Mouse (Mus musculus): ENCODE results near the gene Fnbp1l. TPM values are rescaled to one million over a fixed set of nuclear protein-coding genes. Genes with fewer than 3 reads are reported as not detected.

Fnbp1l gene
- polyA plus RNA-seq, 2 experiments from 2014 or later = 0.08 TPM; not detected in 1

DNA sequence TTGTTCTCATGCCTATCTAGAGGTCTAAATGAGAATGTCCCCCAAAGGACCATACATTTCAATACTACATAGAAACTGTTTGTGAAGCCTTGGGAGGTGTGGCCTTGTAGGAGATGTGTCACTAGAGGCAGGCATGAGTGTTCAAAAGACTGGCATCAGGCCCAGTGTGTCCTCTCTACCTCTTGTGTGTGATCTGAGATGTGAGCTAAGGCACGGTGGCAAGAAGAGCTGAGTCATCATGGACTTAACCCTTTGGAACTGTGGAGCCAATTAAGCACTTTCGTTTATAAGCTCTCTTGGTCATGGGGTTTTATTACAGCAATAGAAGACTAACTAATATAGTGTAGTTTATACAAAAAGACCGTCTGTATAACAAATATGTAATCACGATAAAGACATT lies 16.3 kb downstream of the Fnbp1l start:
- no peak for ATAC-seq

DNA sequence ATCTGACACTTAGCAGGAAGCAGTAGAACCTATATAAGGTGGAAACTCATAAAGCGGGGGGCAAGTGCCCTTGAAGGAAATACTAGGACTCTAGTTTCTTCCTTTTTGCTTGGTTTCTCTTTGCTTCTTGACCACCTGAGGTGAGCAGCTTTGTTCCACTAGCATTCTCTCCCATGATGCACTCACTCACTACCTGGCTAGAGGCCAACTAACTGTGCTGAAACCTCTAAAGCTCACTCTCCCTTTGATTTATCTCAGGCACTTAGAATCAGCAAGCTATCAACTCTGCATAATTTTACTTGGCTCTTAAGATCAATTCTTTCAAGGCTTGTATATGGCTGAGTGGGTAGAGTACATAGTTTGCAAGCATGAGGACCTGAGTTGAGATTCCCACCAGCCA lies 17.1 kb downstream of the Fnbp1l start:
- no peak for ATAC-seq

DNA sequence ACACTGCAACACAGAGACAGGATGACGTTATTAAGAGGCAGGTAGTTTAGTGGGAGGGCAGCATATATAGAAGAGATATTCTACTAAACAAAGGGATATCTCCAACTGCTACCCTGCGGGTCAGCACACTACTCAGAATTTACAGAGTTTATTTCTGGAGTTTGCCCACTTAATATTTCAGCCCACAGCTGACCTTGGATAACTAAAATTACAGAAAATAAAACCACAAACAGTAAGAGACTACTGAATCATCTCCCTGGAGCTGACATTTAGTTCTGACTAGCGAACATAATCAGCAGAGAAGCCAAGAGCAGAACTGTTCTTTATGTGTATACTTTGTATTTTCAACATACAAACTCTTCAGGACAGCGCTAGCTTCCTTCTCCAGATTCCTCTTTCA lies 20.2 kb downstream of the Fnbp1l start:
- ATAC-seq = no peak

DNA sequence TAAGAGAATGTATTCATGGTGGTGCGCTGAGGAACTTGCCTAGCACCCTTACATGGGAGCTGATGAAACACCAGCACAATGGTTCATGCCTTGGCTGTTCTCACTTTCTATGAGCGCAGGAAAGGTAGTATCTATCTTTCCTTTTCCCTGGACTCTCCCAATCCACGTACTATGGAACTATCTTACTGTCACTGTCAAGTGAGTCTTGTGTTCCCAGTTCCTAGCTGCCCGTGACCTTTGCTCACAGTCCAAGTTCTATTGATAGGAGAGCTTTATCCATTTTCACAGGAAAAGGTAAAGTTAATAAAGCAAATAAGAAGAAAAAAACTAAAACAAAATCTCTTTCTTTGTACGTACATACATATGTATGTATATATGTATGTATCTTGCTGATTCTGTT lies 28.7 kb downstream of the Fnbp1l start:
- ATAC-seq = no peak

DNA sequence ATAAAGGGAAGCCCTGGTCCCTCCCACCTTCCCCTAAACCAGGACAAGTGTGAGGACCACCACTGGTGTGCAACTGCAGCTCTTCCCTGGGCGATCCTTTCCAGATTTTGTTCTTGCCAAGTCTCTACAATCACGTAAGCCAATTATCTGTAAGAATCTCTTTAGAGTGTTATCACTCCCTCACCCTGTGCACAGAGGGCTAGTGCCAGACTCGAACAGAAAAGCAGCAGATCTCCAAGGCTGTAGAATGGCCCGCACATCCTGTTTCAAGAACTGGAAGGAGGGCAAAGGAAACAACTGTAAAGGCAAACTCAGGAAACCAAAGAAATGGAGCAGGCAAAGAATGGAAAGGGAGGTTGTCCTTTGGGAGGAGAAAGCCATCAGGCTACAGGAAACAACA lies 29.2 kb downstream of the Fnbp1l start:
- ATAC-seq = no peak

DNA sequence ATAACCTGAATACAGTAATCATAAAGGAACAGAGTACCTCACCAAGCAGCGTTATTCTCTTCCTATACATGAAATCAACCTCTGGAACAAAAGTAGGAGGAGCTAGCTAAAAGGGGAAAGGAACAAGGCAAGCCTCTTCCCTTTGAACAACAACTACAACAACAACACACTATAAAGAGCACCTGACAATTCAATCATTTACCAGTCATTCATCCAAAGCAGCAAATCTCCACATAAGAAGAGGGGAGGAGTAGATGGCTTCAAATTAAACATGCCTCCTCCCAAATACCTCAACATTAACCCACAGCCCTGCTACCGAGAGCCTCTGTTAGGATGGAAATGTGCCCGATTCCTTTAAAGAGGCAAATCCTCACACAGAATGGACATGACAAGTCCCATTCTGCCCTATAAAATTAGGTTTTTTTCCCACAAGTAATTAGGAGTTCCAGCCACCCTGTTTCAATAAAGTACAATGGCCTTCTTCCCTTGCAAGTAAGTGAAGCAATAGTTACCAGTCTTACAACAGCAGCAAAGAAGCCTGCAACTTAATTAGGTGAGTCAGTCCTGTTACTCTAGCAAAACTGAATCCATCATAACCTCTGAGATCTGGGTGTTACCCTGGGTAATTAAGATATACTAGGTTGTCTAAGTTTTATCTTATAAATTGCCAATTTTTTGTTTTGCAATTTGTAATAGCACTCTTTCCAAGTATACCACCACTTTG lies 32.4 kb downstream of the Fnbp1l start:
- no peak for ATAC-seq

DNA sequence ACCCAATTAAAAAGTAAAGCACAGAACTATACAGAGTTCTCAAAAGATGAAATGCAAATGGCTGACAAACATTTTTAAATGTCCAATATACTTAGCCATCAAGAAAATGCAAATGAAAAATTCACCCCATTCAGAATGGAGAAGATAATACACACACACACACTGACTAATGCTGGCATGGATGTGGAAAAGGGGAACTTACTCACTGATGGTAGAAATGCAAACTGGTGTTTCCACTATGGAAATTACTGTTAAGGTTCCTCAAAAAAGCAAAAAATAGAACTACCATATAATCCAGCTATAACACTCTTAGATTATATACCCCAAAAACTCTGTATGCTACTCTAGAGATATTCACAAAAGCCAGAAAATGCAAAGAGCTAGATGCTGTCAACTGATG lies 42.2 kb downstream of the Fnbp1l start:
- ATAC-seq = no peak

DNA sequence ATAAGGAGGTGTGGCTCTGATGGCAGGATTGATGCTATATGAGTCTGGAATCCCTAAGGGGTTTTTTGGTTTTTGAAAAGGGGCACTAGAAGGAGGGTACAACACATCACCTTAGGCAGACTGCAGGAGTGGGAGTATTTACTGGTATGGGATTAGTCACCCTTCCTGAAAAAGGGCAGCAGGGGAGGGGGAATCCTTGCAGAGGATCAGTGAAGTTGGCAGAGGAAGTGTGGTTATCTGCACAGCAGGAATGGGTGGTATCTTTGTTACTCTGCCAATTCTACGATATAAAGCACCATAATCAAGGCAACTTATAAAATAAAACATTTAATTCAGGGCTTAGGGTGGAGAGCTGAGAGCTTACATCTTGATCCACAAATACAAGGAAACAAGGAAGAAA lies 44.6 kb downstream of the Fnbp1l start:
- no peak for ATAC-seq

DNA sequence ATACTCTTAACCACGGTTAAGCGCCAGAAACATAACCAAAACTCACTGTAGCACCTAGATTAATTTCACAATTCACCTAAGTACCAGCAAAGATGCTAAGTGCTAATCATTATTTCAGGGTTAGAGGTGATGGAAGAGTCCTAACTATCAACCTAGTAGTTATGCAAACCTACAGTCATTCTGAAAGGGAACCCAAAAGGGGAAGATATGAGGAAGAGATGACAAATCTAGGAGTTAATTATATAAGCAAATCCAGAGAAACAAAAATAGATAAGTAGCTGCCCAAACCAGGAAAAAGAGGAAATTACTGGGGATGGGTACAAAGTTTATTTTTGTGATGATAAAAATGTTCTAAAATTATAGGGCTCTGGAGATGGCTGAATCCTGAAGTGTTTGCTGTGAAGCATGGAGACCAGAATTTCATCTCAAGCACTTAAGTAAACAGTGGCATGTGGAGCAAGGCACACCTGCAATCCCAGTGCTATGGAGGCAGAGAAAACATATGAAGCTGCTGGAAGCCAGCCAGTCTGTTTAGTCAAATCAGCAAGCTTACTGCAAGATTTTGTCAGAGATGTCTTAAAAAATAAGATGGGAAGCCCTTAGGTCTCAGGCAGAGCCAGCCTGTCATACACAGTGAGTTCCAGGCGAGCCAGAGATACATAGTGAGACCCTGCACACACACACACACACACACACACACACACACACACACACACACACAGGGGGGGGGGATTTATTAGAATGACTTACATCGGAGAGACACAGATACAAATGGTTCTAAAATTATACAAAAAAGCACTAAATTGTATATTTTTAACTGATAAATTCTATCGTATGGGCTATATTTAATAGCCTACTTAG lies 45.9 kb downstream of the Fnbp1l start:
- no peak for ATAC-seq

DNA sequence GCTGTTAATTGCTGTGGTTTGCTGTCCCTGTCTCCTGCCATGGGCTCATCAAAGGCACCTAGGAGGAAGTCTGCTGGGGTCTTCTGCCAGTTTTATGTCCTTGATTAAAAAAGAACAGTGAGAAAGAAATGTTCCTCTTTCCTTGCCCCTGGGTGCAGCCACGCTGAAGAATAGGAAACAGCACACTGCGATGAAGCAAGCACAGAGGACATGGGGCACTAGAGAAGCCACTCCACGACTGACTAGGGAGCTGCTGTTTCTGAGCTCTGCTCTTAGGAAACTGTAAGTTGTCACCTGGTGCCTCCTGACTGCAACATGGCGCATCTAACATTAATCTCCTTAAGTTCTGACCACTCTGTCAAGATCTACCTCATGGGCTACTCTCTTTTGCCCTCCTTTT lies 53.0 kb downstream of the Fnbp1l start:
- ATAC-seq = no peak

DNA sequence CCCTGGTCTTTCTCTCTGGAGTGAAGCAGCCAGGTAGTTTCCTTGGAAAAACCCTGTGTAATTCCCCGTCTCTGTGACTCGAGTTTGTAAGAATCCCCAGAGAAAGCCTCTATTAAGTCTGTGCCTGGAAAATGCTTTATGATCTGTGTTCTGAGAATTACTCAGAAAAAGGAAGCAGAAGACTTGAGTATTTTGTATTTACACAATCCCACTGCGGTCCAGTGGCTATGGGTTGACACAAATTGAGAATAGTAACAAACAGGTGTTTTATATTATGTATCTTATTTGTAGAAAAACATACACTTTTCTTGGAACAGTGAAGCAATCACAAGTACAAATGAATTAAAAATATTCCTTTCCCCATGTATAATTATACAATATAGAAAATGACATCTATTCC lies 53.4 kb downstream of the Fnbp1l start:
- ATAC-seq = no peak

DNA sequence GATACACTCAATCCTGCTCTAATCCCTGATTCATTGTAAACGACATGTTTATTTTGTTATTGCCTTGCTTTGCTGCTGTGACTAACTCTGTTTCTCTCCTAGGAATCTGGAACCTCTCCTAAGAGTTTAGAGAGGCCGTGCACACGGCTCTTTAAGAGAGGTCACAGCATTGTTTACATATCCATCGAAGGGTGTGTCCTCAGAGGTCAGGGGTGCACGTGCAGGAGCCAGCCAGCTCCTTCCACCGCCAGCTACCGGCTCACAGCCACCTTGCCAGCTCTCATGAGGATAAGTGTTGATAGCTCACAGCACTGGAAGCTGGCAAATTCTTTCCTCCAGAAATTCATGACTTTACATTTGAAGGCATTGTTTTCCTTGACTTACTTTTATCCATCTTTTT lies 54.2 kb downstream of the Fnbp1l start:
- ATAC-seq = no peak

DNA sequence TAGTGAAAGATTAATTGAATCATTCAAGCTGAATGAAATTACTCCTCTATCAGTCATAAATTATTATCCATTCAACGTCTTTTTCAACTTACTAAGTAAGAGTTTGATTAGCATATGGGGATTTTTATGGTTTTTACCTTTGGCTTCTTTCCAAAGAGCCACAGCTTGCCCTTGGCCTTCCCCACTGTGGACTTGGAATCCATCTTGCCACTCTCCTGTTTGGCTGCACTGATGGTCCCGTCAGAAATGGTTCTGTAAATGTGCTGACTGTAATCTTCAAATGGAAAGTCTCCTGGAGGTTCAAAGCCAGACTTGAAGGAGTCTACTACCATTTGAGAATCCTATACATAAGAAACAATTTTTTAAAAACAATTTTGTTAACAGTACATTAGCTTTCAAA lies 61.7 kb downstream of the Fnbp1l start:
- no peak for ATAC-seq

DNA sequence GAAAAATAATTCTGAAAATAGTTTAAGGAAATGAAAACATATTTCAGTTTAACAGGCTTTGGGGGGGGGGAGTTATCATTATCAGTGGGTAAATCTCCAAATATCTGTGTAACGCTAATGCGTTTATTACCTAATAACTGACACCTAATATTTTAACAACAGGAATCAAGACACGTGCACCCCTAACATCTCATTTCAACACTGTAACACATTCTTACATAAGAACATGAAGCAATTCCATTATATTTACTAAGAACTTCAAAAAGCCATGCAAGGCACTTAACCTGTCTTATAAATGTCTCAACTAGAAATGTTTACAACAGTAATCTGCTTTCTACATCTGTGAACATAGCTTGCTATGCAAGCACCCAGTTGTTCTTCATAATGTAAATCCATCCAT lies 68.3 kb downstream of the Fnbp1l start:
- ATAC-seq = no peak

DNA sequence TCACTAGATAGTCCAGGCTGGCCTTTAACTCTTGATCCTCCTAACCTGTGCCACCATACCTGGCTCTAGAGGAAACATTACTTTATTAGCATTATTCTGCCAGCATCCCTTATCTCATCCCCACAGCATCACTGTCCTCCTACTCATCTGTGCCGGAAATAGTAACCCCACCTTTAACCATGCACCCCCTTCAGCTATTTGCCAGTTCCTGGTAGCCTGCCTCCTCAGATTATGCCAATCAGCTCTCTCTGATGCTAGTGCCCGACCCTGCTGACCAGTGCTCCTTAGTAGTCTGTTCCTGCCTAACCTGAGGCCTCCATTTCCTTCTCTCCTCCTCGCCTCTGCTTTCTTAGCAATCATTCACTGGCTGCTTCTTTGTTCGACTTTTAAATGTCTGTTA lies 72.0 kb downstream of the Fnbp1l start:
- no peak for ATAC-seq

DNA sequence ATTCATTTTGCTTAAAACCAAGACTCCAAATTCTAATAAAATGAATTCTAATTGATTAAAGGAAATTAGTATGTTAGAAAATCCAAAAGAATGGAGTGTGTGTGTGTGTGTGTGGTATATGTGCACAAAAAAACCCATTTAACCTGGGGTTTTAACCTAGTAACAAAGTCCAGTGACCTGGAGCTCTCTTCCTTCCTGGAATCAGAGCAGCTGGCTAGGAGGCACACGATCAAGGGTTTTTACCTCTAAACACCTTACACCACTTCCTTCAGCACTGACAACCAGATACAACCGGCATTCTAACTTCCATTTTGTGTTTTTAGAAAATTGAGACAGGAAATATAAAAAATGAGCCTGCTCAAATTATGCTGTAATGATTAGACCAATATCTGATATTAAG lies 74.2 kb downstream of the Fnbp1l start:
- no peak for ATAC-seq

DNA sequence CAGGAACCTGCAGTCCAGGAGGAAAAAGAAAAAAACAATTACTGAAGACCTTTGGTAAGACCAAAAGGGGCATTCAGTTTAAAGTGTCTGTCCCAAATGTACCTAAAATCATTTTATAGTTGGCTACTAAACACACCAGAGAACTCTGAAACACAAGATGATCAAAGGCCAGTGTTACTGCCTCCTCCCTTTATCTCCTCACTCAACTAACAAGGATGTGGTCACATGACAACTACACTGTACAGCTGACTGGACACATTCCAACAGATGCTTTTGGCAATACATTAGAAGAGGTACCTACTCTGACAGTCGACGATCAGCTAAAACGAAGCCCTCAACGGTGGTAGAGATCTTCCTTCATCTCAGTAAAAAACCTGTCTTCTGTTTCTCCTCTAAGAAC lies 78.6 kb downstream of the Fnbp1l start:
- ATAC-seq = no peak

DNA sequence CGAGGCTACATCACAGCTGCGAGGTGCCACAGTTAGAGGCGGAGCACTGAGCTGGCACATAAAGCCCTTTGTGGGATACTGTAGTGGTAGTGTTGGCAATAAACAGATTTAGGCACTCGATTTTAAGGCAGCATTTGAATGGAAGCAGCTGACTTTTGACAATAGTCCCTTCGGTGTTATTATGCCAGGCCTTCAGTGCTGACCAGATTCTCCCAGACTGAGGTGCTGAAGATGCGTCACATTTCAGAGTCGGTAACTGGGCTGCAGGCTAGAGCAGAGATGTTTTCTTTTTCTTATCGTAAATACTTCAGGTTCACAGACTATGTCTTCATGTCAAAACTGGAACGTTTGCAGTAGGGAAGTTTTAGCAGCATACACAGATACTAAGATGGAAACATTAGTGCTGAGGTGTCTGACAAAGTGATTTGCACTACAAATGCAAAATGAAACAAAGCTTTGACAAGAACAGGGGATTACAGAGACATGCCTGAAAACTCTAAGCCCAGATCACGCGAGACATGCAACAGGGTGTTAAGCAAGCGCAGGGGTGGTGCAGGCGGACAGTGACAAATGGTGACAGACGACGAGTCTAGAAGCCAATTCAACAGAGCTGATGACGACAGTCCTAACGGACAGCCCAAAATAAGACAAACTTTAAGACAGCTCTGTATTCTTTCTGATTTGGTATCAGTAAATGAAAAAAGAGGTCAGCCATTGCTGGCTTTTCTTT lies 79.4 kb downstream of the Fnbp1l start:
- no peak for ATAC-seq

DNA sequence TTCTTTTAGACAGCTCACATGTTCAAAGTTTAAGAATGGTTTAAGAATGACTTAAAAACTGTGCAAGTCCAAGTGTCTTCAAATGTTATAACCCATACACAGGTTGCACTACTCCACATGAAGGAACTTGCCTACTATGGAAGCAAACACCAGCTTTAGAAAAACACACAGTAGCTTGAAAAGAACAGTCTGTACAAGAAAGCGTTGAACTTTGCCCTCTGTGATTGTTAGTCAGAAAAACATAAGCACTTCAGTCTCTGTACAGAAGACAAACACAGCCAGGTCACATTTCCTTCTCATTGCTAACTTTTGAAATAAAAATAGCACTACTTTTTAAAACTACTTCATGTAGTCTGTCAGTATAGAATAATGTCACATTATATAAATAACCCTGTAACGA lies 80.7 kb downstream of the Fnbp1l start:
- no peak for ATAC-seq

DNA sequence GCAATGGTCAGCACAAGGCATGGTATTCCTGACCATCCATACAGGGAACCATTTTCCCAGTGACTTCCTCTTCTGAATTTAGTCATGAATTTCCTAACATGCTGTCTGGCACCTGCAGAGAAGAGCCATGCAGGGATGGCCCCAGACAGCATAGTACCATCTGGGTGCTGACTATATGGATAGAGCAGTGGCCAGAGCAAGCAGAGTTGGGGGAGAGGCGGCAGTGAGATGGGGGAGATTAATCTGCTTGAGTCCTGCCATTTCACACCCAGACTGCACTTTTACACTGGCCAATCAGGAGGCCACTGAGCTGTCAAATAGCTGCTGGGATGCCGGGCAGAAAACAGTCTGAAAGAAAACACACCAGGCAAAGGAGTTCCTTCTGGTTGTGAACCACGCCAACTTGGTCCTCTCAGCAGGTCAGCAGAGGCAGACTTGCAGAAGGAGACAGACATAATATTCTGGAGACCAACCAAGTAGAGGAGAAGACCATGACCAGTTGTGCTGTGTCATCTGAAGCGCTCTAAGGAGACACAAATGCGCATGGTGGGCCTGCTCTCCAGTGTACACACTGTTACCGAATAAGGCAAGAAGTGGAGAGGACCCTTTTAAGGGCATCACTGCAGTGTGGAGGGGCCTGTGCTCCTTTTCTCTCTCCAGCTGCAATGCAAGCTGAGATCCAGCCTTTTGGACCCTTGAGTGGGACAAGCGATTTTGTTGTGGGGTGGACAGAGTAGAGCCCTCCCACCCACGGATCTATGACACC lies 83.4 kb downstream of the Fnbp1l start:
- ATAC-seq = no peak

DNA sequence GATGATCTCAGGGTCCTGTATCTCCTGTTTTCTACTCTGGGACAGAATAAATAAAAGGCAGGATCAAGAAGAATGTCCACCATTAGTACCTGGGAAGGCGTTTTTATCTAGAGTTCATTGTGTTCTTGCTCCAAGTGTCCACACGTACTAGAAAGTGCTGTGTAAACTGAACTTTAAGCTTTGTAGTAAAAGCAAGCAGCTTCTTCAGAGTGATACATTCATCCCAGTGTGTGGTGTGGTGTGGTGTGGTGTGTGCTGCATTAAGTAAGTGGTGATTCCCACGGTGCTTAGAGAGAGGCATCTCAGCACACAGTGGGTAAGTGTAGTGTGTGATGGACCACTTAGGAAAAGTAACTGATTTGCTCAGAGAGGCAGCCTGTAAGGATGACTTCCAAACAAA lies 91.0 kb downstream of the Fnbp1l start:
- ATAC-seq = no peak

DNA sequence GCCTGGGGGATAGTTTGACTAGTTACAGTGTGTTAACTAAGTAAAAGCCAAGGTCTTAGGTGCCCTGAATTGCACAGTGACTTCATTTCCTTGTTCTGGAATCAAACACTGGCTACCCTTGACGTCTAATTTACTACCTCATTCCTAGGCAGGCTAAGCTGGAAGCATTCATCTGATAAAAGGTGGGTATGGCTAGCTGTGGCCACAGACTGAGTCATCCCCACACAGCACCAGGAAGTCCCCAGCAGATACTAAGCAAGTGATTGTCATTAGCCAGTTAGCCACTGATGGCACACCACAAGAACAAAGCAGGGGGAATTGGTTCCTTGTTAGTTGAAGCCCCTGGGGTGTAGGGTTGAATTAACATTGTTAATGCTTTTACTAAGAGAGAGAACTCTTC lies 98.2 kb downstream of the Fnbp1l start:
- no peak for ATAC-seq

DNA sequence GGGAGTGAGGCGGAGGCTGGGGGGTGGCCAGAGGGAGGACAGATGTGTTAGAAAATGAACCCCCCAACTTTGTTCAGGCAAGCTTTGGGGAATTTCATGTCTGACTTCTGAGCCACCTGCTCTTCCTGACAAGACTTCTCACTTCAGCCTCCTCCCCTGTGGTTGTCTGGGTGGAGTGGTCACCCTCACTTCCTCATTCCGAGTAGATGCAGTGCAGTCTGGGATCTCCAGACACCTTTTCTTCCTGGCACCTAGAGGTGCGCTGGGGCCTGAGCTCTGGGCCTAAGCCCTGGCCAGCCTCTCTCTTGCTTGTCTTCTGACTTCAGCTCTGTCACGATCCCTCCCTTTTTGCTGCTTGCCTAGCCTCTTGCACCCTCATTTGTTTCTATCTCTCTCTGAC lies 98.6 kb downstream of the Fnbp1l start:
- no peak for ATAC-seq
